Mouse (Mus musculus): Measurements from ENCODE around the gene Nudt3.

Gene Nudt3

GRCm38 (mm10) chr17:27600286-27600685 is 23.0 kb downstream of the Nudt3 start:
- DNase-seq (ENCODE audit: low spot score), result no peak

GRCm38 (mm10) chr17:27596376-27597190 is 26.7 kb downstream of the Nudt3 start:
- no peak for DNase-seq (ENCODE audit: low spot score)

DNA sequence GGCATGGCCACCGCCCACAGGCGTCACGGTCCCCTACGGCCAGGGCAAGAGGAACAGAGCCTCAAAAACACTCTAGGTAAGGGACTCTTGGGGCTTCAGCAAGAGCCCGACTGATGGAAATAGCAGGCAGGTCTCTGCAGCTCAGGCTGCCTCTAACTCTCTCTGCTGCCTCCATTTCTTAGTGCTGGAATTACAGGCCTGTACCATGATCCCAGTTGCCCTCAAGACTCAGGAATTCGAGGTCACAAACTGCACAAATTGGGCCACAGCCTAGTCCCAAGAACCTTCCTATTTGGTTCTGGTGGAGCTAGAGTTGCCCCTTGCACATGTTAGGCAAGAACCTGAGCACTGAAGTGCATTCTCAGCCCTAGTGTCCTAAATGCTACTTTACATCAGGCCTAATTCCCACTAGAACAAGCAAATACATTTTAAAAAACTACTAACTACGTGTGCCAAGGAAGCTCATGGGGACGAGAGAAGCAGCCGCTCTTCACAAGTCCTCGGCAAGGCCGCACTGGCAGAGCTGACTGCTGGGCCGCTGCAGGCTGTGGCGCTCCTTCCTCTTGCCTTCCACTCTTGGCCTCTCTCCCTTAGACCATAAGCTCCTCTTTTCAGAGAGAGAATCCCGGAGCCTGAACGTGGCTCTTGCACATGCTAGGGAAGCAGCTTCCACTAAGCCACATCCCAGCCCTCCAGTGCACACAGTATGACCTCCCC is 27.5 kb downstream of the Nudt3 start:
- DNase-seq (ENCODE audit: low spot score), result no peak

DNA sequence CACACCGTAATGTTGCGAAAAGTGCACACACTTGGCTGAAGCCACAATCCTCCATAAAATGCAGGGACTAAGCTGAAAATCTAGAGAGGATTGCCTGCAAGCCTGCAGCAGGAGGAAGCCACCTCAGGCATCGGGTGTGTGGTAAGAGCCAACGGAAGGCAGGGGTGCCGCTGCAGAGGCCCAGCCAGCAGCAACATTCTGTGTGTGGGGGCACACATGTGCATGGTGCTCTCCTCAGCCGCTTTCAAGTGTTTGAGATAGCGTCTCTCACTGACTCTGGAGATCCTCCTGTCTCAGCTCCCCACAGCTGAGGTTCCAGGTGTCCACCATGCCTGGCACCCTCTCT is 30.8 kb downstream of the Nudt3 start:
- DNase-seq (ENCODE audit: low spot score), result no peak

- DNase-seq (ENCODE audit: low spot score), result no peak
These were observed 31.3 kb downstream of the Nudt3 start for GRCm38 (mm10) chr17:27591826-27592564.

GRCm38 (mm10) chr17:27588231-27588630 is 35.1 kb downstream of the Nudt3 start:
- DNase-seq (ENCODE audit: low spot score), result no peak

DNA sequence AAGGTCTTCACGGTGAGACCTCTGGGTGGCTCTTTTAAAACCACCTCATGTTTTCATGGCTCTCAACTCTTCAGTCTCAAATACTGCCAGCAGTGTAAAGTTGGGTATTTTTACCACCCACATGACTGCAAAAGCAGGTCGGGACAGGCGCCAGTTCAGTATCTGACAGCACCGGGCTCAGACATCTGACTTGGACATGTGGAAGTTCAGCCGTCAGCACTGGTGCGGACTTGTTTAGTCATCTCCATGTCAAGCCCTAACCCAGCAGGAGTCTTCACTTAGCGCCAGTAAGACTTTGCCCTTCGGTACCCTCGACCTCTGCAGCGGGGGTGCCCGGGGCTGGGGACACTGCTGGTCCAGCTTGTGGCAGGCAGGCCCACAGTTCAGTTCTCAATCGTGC is 36.0 kb downstream of the Nudt3 start:
- DNase-seq (ENCODE audit: low spot score), result peak; percentile 29

- no peak for DNase-seq (ENCODE audit: low spot score)
These were observed 36.6 kb downstream of the Nudt3 start for GRCm38 (mm10) chr17:27586661-27587060.

- DNase-seq (ENCODE audit: low spot score), result no peak
These were observed 40.0 kb downstream of the Nudt3 start for GRCm38 (mm10) chr17:27583185-27583894.

GRCm38 (mm10) chr17:27580392-27581068 is 42.8 kb downstream of the Nudt3 start:
- no peak for DNase-seq (ENCODE audit: low spot score)

DNA sequence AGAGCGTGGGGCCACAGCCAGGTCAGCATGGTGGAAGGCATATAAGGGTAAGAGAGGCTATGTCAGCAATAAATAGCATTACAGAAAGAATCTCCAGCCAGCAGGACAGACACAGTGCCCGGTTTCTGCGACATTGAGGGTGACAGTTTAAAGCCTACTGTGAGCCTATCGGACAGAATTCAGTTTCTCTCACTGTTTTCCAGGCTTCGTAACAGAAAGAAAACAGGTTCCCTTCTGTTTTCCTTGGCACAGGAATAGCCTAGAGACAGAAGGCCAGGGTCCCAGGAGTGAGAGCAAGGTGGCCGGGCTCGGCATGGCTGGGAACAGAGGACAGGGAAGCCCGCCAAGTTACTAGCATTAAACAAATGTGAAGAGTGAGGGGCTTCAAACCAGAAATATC is 43.5 kb downstream of the Nudt3 start:
- no peak for DNase-seq (ENCODE audit: low spot score)

GRCm38 (mm10) chr17:27578487-27578886 is 44.8 kb downstream of the Nudt3 start:
- no peak for DNase-seq (ENCODE audit: low spot score)

DNA sequence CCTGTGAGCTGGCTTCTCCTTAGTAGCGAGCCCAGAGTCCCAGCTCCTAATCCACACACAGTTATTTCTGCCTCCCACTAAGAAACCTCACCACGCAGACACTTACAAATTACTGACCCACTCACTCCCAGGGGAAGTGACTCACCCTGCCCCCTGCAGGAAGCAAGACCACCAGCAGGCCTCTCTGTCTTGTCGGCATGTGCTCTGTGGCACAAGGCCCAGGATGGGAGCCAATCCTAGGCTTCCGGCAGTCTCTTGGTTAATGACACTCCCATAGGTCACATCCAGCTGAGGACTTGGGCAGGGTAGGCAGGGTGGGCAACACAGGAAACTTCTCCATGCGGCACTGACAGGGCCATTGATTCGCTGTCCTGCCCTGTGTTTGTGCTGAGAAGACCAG is 45.8 kb downstream of the Nudt3 start:
- DNase-seq (ENCODE audit: low spot score), result no peak

GRCm38 (mm10) chr17:27576056-27576455 is 47.2 kb downstream of the Nudt3 start:
- DNase-seq (ENCODE audit: low spot score), result no peak

- no peak for DNase-seq (ENCODE audit: low spot score)
These were observed 48.0 kb downstream of the Nudt3 start for GRCm38 (mm10) chr17:27575116-27575776.

GRCm38 (mm10) chr17:27574470-27575115 is 48.7 kb downstream of the Nudt3 start:
- DNase-seq (ENCODE audit: low spot score), result no peak

DNA sequence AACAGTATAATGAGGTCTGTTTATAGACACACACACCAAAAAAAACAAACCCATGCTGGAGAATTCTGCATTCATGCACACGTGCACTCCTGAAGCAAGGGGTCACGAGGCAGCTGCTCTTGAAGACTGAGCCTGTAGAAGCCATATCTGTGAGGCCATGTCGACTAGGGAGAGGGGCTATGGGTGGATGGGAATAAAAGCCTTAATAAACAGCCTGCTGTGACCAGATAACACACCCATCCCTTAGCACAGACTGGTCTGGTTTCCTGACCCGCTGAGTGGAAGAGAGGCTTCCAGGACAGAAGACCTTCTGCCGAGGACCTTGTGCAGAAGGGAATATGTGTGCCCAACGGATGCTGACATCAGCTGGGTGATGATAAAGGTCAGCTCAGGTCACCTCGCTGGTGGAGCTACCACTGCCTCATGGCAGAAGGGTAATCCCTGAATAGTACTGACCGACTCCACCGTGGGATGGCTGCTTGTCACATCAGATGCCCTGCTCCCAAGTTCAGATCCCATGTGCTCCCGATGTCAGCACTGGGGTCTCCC is 49.4 kb downstream of the Nudt3 start:
- DNase-seq (ENCODE audit: low spot score), result no peak

- DNase-seq (ENCODE audit: low spot score), result no peak
These were observed 52.0 kb downstream of the Nudt3 start for GRCm38 (mm10) chr17:27571315-27571714.

DNA sequence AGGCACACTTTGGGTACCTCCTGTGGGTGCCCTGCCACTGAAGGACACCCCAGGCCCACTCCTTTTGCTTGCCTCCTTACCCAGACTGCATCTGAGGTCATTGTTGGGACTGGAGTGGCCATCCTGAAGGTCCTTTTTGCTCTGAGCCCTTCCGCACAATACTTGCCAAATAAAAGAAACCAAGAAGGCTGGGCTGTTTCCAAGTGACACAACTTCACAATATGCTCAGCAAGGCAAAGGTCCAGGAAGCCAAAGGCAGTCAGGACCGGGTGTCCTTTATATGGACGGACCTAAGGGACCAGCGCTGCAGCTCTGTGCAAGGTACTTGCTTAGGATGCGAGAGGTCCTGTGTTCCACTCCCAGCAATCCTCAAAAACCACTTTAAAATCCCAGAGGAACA is 55.1 kb downstream of the Nudt3 start:
- no peak for DNase-seq (ENCODE audit: low spot score)

DNA sequence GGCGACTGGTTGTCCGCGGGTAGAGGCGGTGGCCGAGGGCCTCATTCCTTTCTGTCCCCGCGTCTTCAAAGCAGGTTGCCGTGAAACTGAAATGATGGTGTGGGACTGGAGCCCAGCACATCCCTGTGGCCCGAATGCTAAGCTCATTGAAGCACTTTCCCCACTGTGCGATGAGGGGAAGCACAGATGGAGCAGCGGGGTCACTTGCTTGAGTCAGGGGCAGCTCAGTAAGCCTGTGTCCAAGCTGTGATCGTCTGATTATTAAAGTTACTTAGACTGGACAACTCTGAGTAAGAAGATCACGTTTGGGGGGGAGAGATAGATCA is 57.4 kb downstream of the Nudt3 start:
- no peak for DNase-seq (ENCODE audit: low spot score)

Measured in urinary bladder, postnatal 25 days (tissue).